Mouse (Mus musculus): ENCODE measurements around the gene Lrrc56. TPM values are rescaled to one million over a fixed set of nuclear protein-coding genes. Genes with fewer than 3 reads are reported as not detected.

Gene Lrrc56
- total RNA-seq, 4 experiments from 2014 or later: 3.5 to 5.7 (median 5.3) TPM

Small RNAs within 50 kb of the gene (microRNA-seq; reads per million reads assigned to microRNA genes)
- gene Mir210: 126 to 132 reads per million in 2 experiments

Other genes with a start within 250 kb of the Lrrc56 start
- under 1 TPM in 1 of 4 experiments, not detected in 3; 0.51 TPM for gene Ifitm5, start 243.9 kb upstream of the Lrrc56 start, total RNA-seq (2022)
- not detected for gene Gm45717, start 238.2 kb upstream of the Lrrc56 start, total RNA-seq (2022)
- 10 to 100 TPM; 13.5 to 19.6 (median 16.7) TPM for gene Ifitm2, start 238.2 kb upstream of the Lrrc56 start, total RNA-seq (2022)
- gene Ifitm1, start 226.9 kb upstream of the Lrrc56 start, total RNA-seq (2022): 1 to 10 TPM; 3.6 to 7.4 (median 5.0) TPM
- gene Ifitm3, start 183.4 kb upstream of the Lrrc56 start, total RNA-seq (2022): 10 to 100 TPM; 12.2 to 26.6 (median 17.7) TPM
- gene Ifitm6, start 176.2 kb upstream of the Lrrc56 start, total RNA-seq (2022): under 1 TPM in 2 of 4 experiments, not detected in 2; 0.87 to 0.88 TPM
- gene Gm17387, start 165.0 kb upstream of the Lrrc56 start, total RNA-seq (2022): not detected
- 10 to 100 TPM; 64.5 to 81.0 (median 79.2) TPM for gene B4galnt4, start 133.1 kb upstream of the Lrrc56 start, total RNA-seq (2022)
- gene Pkp3, start 115.9 kb upstream of the Lrrc56 start, total RNA-seq (2022): under 1 TPM in 1 of 4 experiments, not detected in 3; 0.57 TPM
- 1 to 10 TPM; 2.3 to 2.6 (median 2.5) TPM for gene Sigirr, start 93.6 kb upstream of the Lrrc56 start, total RNA-seq (2022)
- gene Ano9, start 76.4 kb upstream of the Lrrc56 start, total RNA-seq (2022): not detected
- 10 to 100 TPM; 48.4 to 57.7 (median 52.3) TPM for gene Ptdss2, start 71.8 kb upstream of the Lrrc56 start, total RNA-seq (2022)
- gene Rnh1, start 21.3 kb upstream of the Lrrc56 start, total RNA-seq (2022): 10 to 100 TPM; 41.0 to 52.8 (median 44.8) TPM
- gene Hras, start 152 bp upstream of the Lrrc56 start, total RNA-seq (2022): 100 to 1,000 TPM; 226 to 267 (median 258) TPM
- gene Lmntd2, start 19.9 kb downstream of the Lrrc56 start, total RNA-seq (2022): under 1 TPM in 2 of 4 experiments, not detected in 2; 0.17 to 0.25 TPM
- 1 to 10 TPM in 3 of 4 experiments, under 1 TPM in 1; 0.89 to 2.7 (median 2.4) TPM for gene Rassf7, start 21.7 kb downstream of the Lrrc56 start, total RNA-seq (2022)
- 10 to 100 TPM; 65.7 to 76.5 (median 68.5) TPM for gene Phrf1, start 34.6 kb downstream of the Lrrc56 start, total RNA-seq (2022)
- gene Irf7, start 72.3 kb downstream of the Lrrc56 start, total RNA-seq (2022): 1 to 10 TPM in 3 of 4 experiments, under 1 TPM in 1; 0.65 to 2.8 (median 1.7) TPM
- not detected for gene Cdhr5, start 82.6 kb downstream of the Lrrc56 start, total RNA-seq (2022)
- gene Sct, start 85.0 kb downstream of the Lrrc56 start, total RNA-seq (2022): not detected
- gene Drd4, start 97.8 kb downstream of the Lrrc56 start, total RNA-seq (2022): under 1 TPM; 0.44 to 0.84 (median 0.50) TPM
- gene Deaf1, start 133.5 kb downstream of the Lrrc56 start, total RNA-seq (2022): 10 to 100 TPM; 57.2 to 76.6 (median 68.2) TPM
- gene Tmem80, start 133.6 kb downstream of the Lrrc56 start, total RNA-seq (2022): 10 to 100 TPM; 30.2 to 32.2 (median 30.6) TPM
- 1 to 10 TPM; 5.4 to 7.9 (median 6.4) TPM for gene Eps8l2, start 144.7 kb downstream of the Lrrc56 start, total RNA-seq (2022)
- 100 to 1,000 TPM in 3 of 4 experiments, 10 to 100 TPM in 1; 99.3 to 109 (median 106) TPM for gene Taldo1, start 198.0 kb downstream of the Lrrc56 start, total RNA-seq (2022)
- gene Gatd1, start 220.0 kb downstream of the Lrrc56 start, total RNA-seq (2022): 10 to 100 TPM; 40.6 to 48.1 (median 44.6) TPM
- gene Cend1, start 235.3 kb downstream of the Lrrc56 start, total RNA-seq (2022): 100 to 1,000 TPM; 286 to 326 (median 299) TPM
- 100 to 1,000 TPM; 245 to 266 (median 253) TPM for gene Slc25a22, start 243.7 kb downstream of the Lrrc56 start, total RNA-seq (2022)
- gene Pidd1, start 249.9 kb downstream of the Lrrc56 start, total RNA-seq (2022): 1 to 10 TPM in 3 of 4 experiments, under 1 TPM in 1; 0.88 to 2.5 (median 1.3) TPM